Mouse (Mus musculus) liver, embryonic 14.5 days (tissue): Measurements from ENCODE around the gene Dnajc22. TPM values are rescaled to one million over a fixed set of nuclear protein-coding genes. Genes with fewer than 3 reads are reported as not detected.
A peak's percentile ranks its signal among the peaks of the same experiment; 100 is the strongest.

ENCODE experiments used
- ATAC-seq: fragments of 200-750 bp; cut with Nextera tagmentation; 2 replicates; pipeline ENCODE4 v1.8.0; 2017; ENCODE audit warnings: moderate number of reproducible peaks, mild to moderate bottlenecking, moderate library complexity; ENCODE audit not compliant: insufficient read depth
- DNase-seq, 3 experiments: peaks; one replicate each; pipeline ENCODE4 v3.0.0-alpha.2; 2012 to 2013; ENCODE audit warnings: low read depth in 3 of 3, low spot score in 3 of 3
- H3K27ac ChIP-seq: fragments of 300-500 bp; sonication (generic); 2 replicates; pipeline ENCODE4 v1.5.1; 2014; ENCODE audit warnings: moderate library complexity, mild to moderate bottlenecking, control low read depth, inconsistent platforms
- H3K27me3 ChIP-seq: fragments of 300-500 bp; sonication (generic); 2 replicates; pipeline ENCODE4 v1.6.1; 2014; ENCODE audit warnings: mild to moderate bottlenecking, low read length, moderate library complexity; ENCODE audit not compliant: control insufficient read depth, insufficient read depth
- H3K36me3 ChIP-seq: fragments of 300-500 bp; sonication (generic); replicated peaks from 2 replicates; pipeline ENCODE4 v1.6.1; 2014; ENCODE audit warnings: low read depth; ENCODE audit not compliant: control insufficient read depth, insufficient read depth
- H3K4me1 ChIP-seq, 2 experiments: fragments of 200-500 bp in 1 of 2; fragments of 300-500 bp in 1 of 2; sonication (generic) in 1 of 2; replicated peaks; 2 replicates each; pipeline ENCODE4 v1.6.1; 2012 to 2014; ENCODE audit warnings: antibody characterized with exemption in 1 of 2, inconsistent platforms in 1 of 2, low read length in 1 of 2; ENCODE audit not compliant: control insufficient read depth in 2 of 2, insufficient read depth in 2 of 2
- H3K4me2 ChIP-seq: fragments of 300-500 bp; sonication (generic); 2 replicates; pipeline ENCODE4 v1.6.1; 2014; ENCODE audit warnings: low read depth, mild to moderate bottlenecking, control low read depth, moderate library complexity
- H3K4me3 ChIP-seq, 2 experiments: fragments of 200-500 bp in 1 of 2; fragments of 300-500 bp in 1 of 2; sonication (generic) in 1 of 2; 2 replicates each; pipeline ENCODE4 v1.5.1; 2012 to 2014; ENCODE audit warnings: low read depth in 2 of 2, low read length in 2 of 2, mild to moderate bottlenecking in 2 of 2, control low read depth in 1 of 2, inconsistent platforms in 1 of 2, moderate library complexity in 1 of 2; ENCODE audit not compliant: insufficient read depth in 1 of 2
- H3K9ac ChIP-seq: fragments of 300-500 bp; sonication (generic); replicated peaks from 2 replicates; pipeline ENCODE4 v1.6.1; 2014; ENCODE audit warnings: mild to moderate bottlenecking, control low read depth, moderate library complexity
- H3K9me3 ChIP-seq: fragments of 300-500 bp; sonication (generic); 2 replicates; pipeline ENCODE4 v1.6.1; 2016; ENCODE audit warnings: low read length, mixed read lengths; ENCODE audit not compliant: control insufficient read depth
- CTCF ChIP-seq: IDR thresholded peaks from 2 replicates; pipeline ENCODE4 v1.5.1; 2016; ENCODE audit warnings: antibody characterized with exemption, low read depth, control low read depth
- EP300 ChIP-seq: IDR thresholded peaks from 2 replicates; pipeline ENCODE4 v1.6.1; 2016; ENCODE audit warnings: antibody characterized with exemption, low read depth
- WGBS: fragments of 180-500 bp; shearing (Covaris S2); extraction: QIAGEN DNeasy Blood & Tissue Kit; methylation state at CpG from one replicate; pipeline ENCODE4 v1.1.7; 2014; ENCODE audit not compliant: insufficient replicate concordance; 5-methylcytosine and 5-hydroxymethylcytosine counted together
- polyA plus RNA-seq, 2 experiments: library from polyadenylated mRNA; depleted of rRNA in 1 of 2; stranded (reverse) in 1 of 2; unstranded in 1 of 2; fragments of >200 nt; fragmentation: Nextera tagmentation in 1 of 2; extraction: Ambion mirVana in 1 of 2; gene quantifications; 2 replicates each; pipeline versions ENCODE4 v1.2.1 to v1.2.3; 2012 to 2014

Dnajc22 gene
- polyA plus RNA-seq, 2 experiments = 11.4 to 11.6 TPM

- ATAC-seq = no peak
- H3K4me2 ChIP-seq = no peak overlapping the region
- H3K27me3 ChIP-seq = peaks cover 5% of the 10 kb centered on the region
- H3K9me3 ChIP-seq = no peaks in the 10 kb centered on the region
- peaks cover 3 to 11% of the 10 kb centered on the region in 2 experiments; a peak in 2 of 4 replicates for H3K4me1 ChIP-seq
- no peak for DNase-seq
- no peak overlapping the region for H3K27ac ChIP-seq
- H3K36me3 ChIP-seq = no peaks in the 10 kb centered on the region
- no peak overlapping the region for H3K9ac ChIP-seq
- no peak overlapping the region for H3K4me3 ChIP-seq
- 77% methylated on average over 11 of the region's 11 CpGs for WGBS
- TF ChIP-seq CTCF (no peak), EP300 (no peak)
Observed at GRCm38 (mm10) chr15:99129441-99129840, 36.5 kb downstream of the Dnajc22 start.

- Histone ChIP-seq H3K27me3 (peaks cover 5% of the 10 kb centered on the region), H3K9ac (no peak overlapping the region), H3K27ac (no peak overlapping the region), H3K4me2 (no peak overlapping the region), H3K36me3 (no peaks in the 10 kb centered on the region), H3K4me1 (peaks cover 3 to 11% of the 10 kb centered on the region in 2 experiments; a peak in 2 of 4 replicates), H3K9me3 (no peaks in the 10 kb centered on the region), H3K4me3 (no peak overlapping the region)
- TF ChIP-seq EP300 = no peak
- no peak for TF ChIP-seq CTCF
- ATAC-seq = no peak
- WGBS = 58% methylated on average over 22 of the region's 22 CpGs
- no peak for DNase-seq
Observed at GRCm38 (mm10) chr15:99129956-99130910, 37.3 kb downstream of the Dnajc22 start.

DNA sequence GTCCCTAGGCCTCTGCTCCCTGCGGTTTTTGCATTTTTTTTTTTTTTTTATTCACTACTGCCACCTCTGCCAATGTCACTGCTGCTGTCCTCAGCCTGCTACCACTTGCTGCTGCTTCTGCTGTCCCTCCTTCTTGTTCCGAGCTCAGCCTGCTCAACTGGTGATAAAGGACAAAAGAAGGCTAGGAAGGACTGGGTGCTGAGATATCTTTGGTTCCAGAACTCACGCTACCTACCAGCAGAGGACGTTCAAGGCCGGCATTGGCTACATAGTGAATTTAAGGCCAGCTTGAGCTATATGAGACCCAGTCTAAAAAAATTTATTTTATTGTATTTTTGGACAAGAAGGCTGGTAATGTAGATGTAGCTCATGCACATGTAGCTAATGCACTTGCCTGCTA is 45.4 kb downstream of the Dnajc22 start:
- peaks cover 0 to 12% of the 10 kb centered on the region in 2 experiments; a peak in 2 of 4 replicates for H3K4me1 ChIP-seq
- H3K27ac ChIP-seq = peak overlapping the region; percentile 57
- TF ChIP-seq CTCF (0 out of 2 replicates have a peak, but pooled peaks have one; percentile 13), EP300 (peak; percentile 70)
- peak in 2 of 3 experiments; percentile 41 to 54 for DNase-seq
- peak overlapping the region; percentile 13; the same call in 1 of the 2 replicates for H3K9ac ChIP-seq
- H3K27me3 ChIP-seq = no peaks in the 10 kb centered on the region
- H3K4me3 ChIP-seq = no peak overlapping the region
- peak; percentile 88 for ATAC-seq
- H3K36me3 ChIP-seq = no peaks in the 10 kb centered on the region
- H3K4me2 ChIP-seq = peak overlapping the region; percentile 41
- H3K9me3 ChIP-seq = no peaks in the 10 kb centered on the region; the same call in 1 of the 2 replicates
- 24% methylated on average over 5 of the region's 5 CpGs for WGBS

DNA sequence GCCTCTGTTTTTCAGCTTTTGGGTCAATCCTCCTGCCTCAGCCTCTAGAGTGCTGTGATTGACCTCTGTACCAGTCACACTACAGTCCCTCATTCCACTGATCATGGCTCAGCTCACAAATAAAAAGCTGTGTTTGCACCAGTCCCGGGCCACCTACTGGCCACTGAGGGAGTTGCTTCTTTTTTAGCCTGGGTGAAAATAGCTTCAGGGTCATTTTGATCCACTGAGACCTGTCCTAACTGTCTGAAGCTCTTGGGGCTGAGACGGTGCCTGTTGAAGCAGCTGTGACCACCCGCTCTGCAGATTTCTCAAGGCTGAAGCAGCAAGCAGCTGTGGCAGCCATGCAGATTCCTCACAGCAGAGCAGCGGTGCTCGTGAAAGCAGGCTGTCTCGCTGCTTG is 46.7 kb downstream of the Dnajc22 start:
- no peaks in the 10 kb centered on the region; the same call in 1 of the 2 replicates for H3K9me3 ChIP-seq
- ATAC-seq (peak; percentile 32; the same call in 1 of the 2 replicates), DNase-seq (no peak)
- no peaks in the 10 kb centered on the region for H3K36me3 ChIP-seq
- H3K27ac ChIP-seq = no peak overlapping the region
- no peak overlapping the region for H3K4me2 ChIP-seq
- H3K4me1 ChIP-seq = peaks cover 0 to 12% of the 10 kb centered on the region in 2 experiments; a peak in 2 of 4 replicates
- 59% methylated on average over 6 of the region's 6 CpGs for WGBS
- no peak overlapping the region for H3K4me3 ChIP-seq
- no peak overlapping the region for H3K9ac ChIP-seq
- no peaks in the 10 kb centered on the region for H3K27me3 ChIP-seq
- TF ChIP-seq EP300 (no peak), CTCF (peak; percentile 82)

GRCm38 (mm10) chr15:99150516-99150915 is 57.5 kb downstream of the Dnajc22 start:
- H3K36me3 ChIP-seq = no peaks in the 10 kb centered on the region
- no peak overlapping the region for H3K9ac ChIP-seq
- no peaks in the 10 kb centered on the region for H3K4me1 ChIP-seq
- TF ChIP-seq CTCF (no peak), EP300 (no peak)
- no peaks in the 10 kb centered on the region for H3K27me3 ChIP-seq
- no peaks in the 10 kb centered on the region for H3K9me3 ChIP-seq
- ATAC-seq = no peak
- 87% methylated on average over 7 of the region's 7 CpGs for WGBS
- no peak overlapping the region for H3K4me2 ChIP-seq
- no peak for DNase-seq
- no peak overlapping the region for H3K4me3 ChIP-seq
- H3K27ac ChIP-seq = no peak overlapping the region
